Mouse (Mus musculus): ENCODE measurements at regions not wholly inside any gene's neighbourhood (a gene's known extent, or its start where the extent isn't known, plus 50 kb on each side); places are given as distances from the start of the nearest gene placed in this dataset.
A peak's percentile ranks its signal among the peaks of the same experiment; 100 is the strongest.

DNA sequence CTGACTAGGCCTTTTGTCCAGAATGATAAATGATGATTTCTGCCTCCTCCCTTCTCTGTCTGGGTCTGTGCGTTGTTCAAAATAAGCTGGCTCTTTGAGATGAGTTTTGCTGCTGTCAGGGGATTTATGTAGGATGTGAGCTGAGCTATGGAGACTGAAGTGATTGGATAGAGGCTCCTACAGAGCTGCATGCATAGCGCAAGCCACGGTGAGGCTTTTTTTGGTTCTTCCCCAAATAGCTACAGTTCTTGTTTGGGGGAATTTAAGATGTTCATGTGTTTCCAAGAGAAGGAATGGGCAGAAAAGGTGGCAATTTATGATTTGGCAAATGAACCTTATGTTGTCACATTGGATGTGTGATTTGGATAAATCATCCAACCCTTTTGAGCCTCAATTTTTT lies 170.8 kb upstream of the H2al1n start:
- Histone ChIP-seq H3K4me1 (no peaks in the 10 kb centered on the region), H3K9ac (no peak overlapping the region), H3K27me3 (replicated peaks) (no peaks in the 10 kb centered on the region), H3K4me2 (no peak overlapping the region), H3K4me3 (replicated peaks) (no peak overlapping the region), H3K9me3 (no peaks in the 10 kb centered on the region), H3K36me3 (no peaks in the 10 kb centered on the region), H3K27ac (no peak overlapping the region)
- ATAC-seq (ENCODE audit: insufficient read depth, low FRiP score, low read depth), result no peak
- 68% methylated on average over 3 of the region's 3 CpGs for WGBS

DNA sequence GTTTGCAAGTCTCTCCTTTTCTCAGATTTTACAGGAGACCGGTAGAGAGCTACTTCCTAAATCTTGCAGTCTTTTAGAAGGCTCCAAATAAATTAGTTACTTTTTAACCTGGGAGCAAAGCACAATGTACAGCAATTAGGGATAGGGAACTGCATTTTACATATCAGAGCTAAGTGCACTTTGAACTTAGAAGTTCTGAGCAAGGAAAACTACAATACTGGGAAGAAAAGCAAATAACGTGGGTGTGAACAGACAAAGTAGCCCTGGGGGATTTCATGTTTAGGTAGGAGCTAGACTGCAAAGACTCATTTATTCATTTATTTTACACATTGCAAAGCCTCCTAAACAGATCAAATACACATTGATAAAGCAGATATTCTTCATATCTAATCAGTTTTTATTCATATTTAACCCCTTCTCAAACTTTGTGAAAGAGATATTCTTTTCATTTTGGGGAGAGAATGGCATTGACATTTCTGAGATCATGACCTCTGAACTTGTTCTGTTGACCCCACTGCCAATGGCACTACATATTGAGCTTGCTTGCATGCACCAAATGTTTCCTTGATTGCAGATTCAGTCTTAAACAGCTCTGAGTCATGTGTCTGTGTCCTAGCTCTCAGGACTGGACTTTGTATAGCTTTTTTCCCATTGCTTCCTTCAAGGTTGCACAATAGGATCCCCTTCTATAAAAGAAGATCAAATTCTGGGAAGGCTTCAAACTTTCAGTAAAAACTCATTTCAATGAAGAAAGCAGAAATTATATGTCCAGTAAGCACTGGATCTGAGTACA lies 146.8 kb upstream of the Cask start:
- H3K27me3 ChIP-seq (replicated peaks), result no peaks in the 10 kb centered on the region
- no peaks in the 10 kb centered on the region for H3K36me3 ChIP-seq
- peak; percentile 56; the same call in 1 of the 2 replicates for ATAC-seq (ENCODE audit: insufficient read depth, low FRiP score, low read depth)
- H3K4me2 ChIP-seq, result no peak overlapping the region
- 69% methylated on average over 2 of the region's 2 CpGs for WGBS
- H3K4me3 ChIP-seq (replicated peaks), result no peak overlapping the region
- H3K9me3 ChIP-seq, result no peaks in the 10 kb centered on the region
- no peak overlapping the region for H3K27ac ChIP-seq
- H3K9ac ChIP-seq, result no peak overlapping the region
- H3K4me1 ChIP-seq, result no peaks in the 10 kb centered on the region

DNA sequence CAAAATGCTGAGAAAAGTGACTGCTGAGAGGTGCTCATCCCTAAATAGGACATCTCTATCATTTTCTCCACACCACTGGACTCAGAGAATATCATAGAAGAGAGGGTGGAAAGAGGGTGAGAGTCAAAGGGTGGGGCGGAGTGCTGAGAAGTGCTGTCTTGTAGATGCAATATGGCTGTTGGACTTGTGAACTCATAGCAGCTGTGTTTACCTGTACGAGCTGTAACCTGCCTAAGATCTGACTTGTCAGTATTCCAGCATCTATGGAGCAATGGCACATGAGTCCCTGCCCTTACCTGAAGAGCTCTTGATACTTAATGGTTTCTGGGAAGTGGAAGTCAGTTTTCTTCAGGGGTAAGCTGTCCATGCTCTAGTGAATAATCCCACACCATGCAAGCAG lies 127.8 kb upstream of the Cask start:
- ATAC-seq (ENCODE audit: insufficient read depth, low FRiP score, low read depth), result no peak
- Histone ChIP-seq H3K9me3 (no peaks in the 10 kb centered on the region), H3K36me3 (no peaks in the 10 kb centered on the region), H3K27ac (no peak overlapping the region), H3K4me1 (no peaks in the 10 kb centered on the region), H3K4me2 (no peak overlapping the region), H3K27me3 (replicated peaks) (no peaks in the 10 kb centered on the region), H3K4me3 (replicated peaks) (no peak overlapping the region), H3K9ac (no peak overlapping the region)
- 77% methylated on average over 2 of the region's 2 CpGs for WGBS

All from stomach, embryonic 15.5 days (tissue).